Mouse (Mus musculus) testis, adult 2 months (tissue): ENCODE measurements around the gene Zfp697.
"Not testable (repeated sequence)": the region's sequence is repeated elsewhere in the genome, so short reads cannot be mapped to it uniquely, and the experiment has no call there.

Experiments
- CTCF ChIP-seq: fragments of 200-500 bp; IDR thresholded peaks from 2 replicates; pipeline ENCODE4 v1.5.1; 2012; ENCODE audit warnings: low read depth, mild to moderate bottlenecking, inconsistent platforms, low read length, moderate library complexity; ENCODE audit not compliant: control insufficient read depth, insufficient read depth, insufficient replicate concordance
- POLR2A ChIP-seq: fragments of 200-500 bp; IDR thresholded peaks from 2 replicates; pipeline ENCODE4 v1.6.1; 2012; ENCODE audit warnings: low read depth, mild to moderate bottlenecking, inconsistent platforms, low read length, moderate library complexity; ENCODE audit not compliant: control insufficient read depth

DNA sequence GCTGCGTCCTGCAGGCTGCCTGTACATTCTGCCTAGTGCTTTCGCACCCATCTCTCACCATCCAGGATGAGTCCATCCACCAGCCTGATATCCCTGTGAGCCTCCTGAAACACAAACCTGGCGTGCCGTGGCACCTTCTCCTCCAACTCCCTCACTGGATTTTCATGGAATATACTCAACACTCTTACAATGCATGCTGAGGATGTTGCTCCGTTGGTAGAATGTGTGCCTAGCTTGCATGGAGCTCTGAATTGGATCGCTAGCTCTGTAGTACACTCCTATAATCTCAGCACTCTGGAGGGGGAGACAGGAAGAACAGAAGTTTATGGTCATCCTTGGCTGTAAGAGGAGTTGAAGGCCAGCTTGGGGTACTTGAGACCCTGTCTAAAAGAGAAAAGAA, 23.6 kb downstream of the Zfp697 start:
- TF ChIP-seq CTCF, POLR2A: not testable (repeated sequence)
